Mouse (Mus musculus) gastrocnemius, postnatal 14 days (tissue): ENCODE results near the gene Crlf1. TPM values are rescaled to one million over a fixed set of nuclear protein-coding genes. Genes with fewer than 3 reads are reported as not detected.
A peak's percentile ranks its signal among the peaks of the same experiment; 100 is the strongest.

ENCODE experiments used
- DNase-seq: peaks from one replicate; pipeline ENCODE4 v3.0.0; 2021; ENCODE audit warnings: mixed read lengths
- intact Hi-C: fragments of 180-260 bp; cut with DNase I; formaldehyde crosslinking; loops from one replicate; pipeline ENCODE4 v1.15.1; 2025; ENCODE audit warnings: low total_unique reads
- total RNA-seq, 2 experiments: library from RNA; stranded (reverse); gene quantifications; 2 replicates each; pipeline ENCODE4 v1.2.3; 2021

The Crlf1 gene
- total RNA-seq, 2 experiments from 2014 or later, result 1.5 to 1.9 TPM

GRCm38 (mm10) chr8:70511770-70512169, 18.8 kb downstream of the Crlf1 start:
- DNase-seq, result no peak
- intact Hi-C loops, result no loop called here

GRCm38 (mm10) chr8:70512253-70512903, 19.4 kb downstream of the Crlf1 start:
- intact Hi-C loops, result no loop called here
- no peak for DNase-seq

GRCm38 (mm10) chr8:70513441-70513840, 20.5 kb downstream of the Crlf1 start:
- no peak for DNase-seq
- intact Hi-C loops, result no loop called here

GRCm38 (mm10) chr8:70517940-70518643, 25.1 kb downstream of the Crlf1 start:
- intact Hi-C loops, result no loop called here
- DNase-seq, result no peak

- no peak for DNase-seq
- intact Hi-C loops, result no loop called here
These were observed 26.1 kb downstream of the Crlf1 start for GRCm38 (mm10) chr8:70519043-70519442.

GRCm38 (mm10) chr8:70519606-70520005, 26.6 kb downstream of the Crlf1 start:
- no peak for DNase-seq
- intact Hi-C loops, result no loop called here

GRCm38 (mm10) chr8:70522592-70523403, 29.8 kb downstream of the Crlf1 start:
- peak; percentile 95 for DNase-seq
- intact Hi-C loops, result no loop called here

GRCm38 (mm10) chr8:70527111-70527511, 34.2 kb downstream of the Crlf1 start:
- DNase-seq, result no peak
- intact Hi-C loops, result no loop called here

- intact Hi-C loops, result no loop called here
- peak; percentile 95 for DNase-seq
These were observed 34.7 kb downstream of the Crlf1 start, which contains the start of the genes Fkbp8 and Kxd1 for GRCm38 (mm10) chr8:70527512-70528181. Fkbp8 (plus strand) TSS chr8:70527724. Kxd1 (minus strand) TSS chr8:70527956.

GRCm38 (mm10) chr8:70528182-70528797, 35.3 kb downstream of the Crlf1 start:
- no peak for DNase-seq
- intact Hi-C loops, result no loop called here

GRCm38 (mm10) chr8:70529299-70529698, 36.3 kb downstream of the Crlf1 start:
- intact Hi-C loops, result no loop called here
- no peak for DNase-seq

GRCm38 (mm10) chr8:70529741-70530161, 36.8 kb downstream of the Crlf1 start:
- intact Hi-C loops, result no loop called here
- DNase-seq, result no peak

GRCm38 (mm10) chr8:70530314-70530713, 37.4 kb downstream of the Crlf1 start:
- intact Hi-C loops, result no loop called here
- no peak for DNase-seq

- no peak for DNase-seq
- intact Hi-C loops, result no loop called here
These were observed 41.3 kb downstream of the Crlf1 start for GRCm38 (mm10) chr8:70534281-70534680.

GRCm38 (mm10) chr8:70535221-70535620, 42.3 kb downstream of the Crlf1 start:
- intact Hi-C loops, result no loop called here
- no peak for DNase-seq

- no peak for DNase-seq
- intact Hi-C loops, result no loop called here
These were observed 42.7 kb downstream of the Crlf1 start for GRCm38 (mm10) chr8:70535701-70536100.

GRCm38 (mm10) chr8:70538024-70538579, 45.1 kb downstream of the Crlf1 start:
- intact Hi-C loops, result no loop called here
- peak; percentile 65 for DNase-seq

GRCm38 (mm10) chr8:70538633-70539076, 45.7 kb downstream of the Crlf1 start:
- peak; percentile 100 for DNase-seq
- intact Hi-C loops, result no loop called here
